Mouse (Mus musculus): ENCODE measurements around the gene Tamm41. TPM values are rescaled to one million over a fixed set of nuclear protein-coding genes. Genes with fewer than 3 reads are reported as not detected.

The Tamm41 gene
- polyA plus RNA-seq, 1 experiment, result 16.8 TPM

- no peak overlapping the region for H3K27ac ChIP-seq (ENCODE audit: insufficient read depth, low read length)
- peaks cover 5% of the 10 kb centered on the region; the same call in 1 of the 2 replicates for H3K4me1 ChIP-seq (ENCODE audit: control insufficient read depth, insufficient read depth, low read length)
- no peak for TF ChIP-seq CTCF (IDR thresholded peaks at IDR 0.05; ENCODE audit: borderline replicate concordance, insufficient read depth, low read length)
- TF ChIP-seq POLR2A (IDR thresholded peaks at IDR 0.05; ENCODE audit: low read depth, low read length), result no peak
- no peak overlapping the region for H3K4me3 ChIP-seq (ENCODE audit: insufficient read depth, low read length)
Measured at GRCm38 (mm10) chr6:115006065-115006464, 31.6 kb downstream of the Tamm41 start.

- H3K27ac ChIP-seq (ENCODE audit: insufficient read depth, low read length), result no peak overlapping the region
- peaks cover 5% of the 10 kb centered on the region; the same call in 1 of the 2 replicates for H3K4me1 ChIP-seq (ENCODE audit: control insufficient read depth, insufficient read depth, low read length)
- TF ChIP-seq POLR2A (IDR thresholded peaks at IDR 0.05; ENCODE audit: low read depth, low read length) (no peak), CTCF (IDR thresholded peaks at IDR 0.05; ENCODE audit: borderline replicate concordance, insufficient read depth, low read length) (no peak)
- H3K4me3 ChIP-seq (ENCODE audit: insufficient read depth, low read length), result no peak overlapping the region
Measured at GRCm38 (mm10) chr6:115005351-115005890, 32.3 kb downstream of the Tamm41 start.

GRCm38 (mm10) chr6:115004636-115005035 lies 33.0 kb downstream of the Tamm41 start:
- Histone ChIP-seq H3K27ac (ENCODE audit: insufficient read depth, low read length) (no peak overlapping the region), H3K4me1 (ENCODE audit: control insufficient read depth, insufficient read depth, low read length) (peaks cover 5% of the 10 kb centered on the region; the same call in 1 of the 2 replicates), H3K4me3 (ENCODE audit: insufficient read depth, low read length) (no peak overlapping the region)
- TF ChIP-seq POLR2A (IDR thresholded peaks at IDR 0.05; ENCODE audit: low read depth, low read length) (no peak), CTCF (IDR thresholded peaks at IDR 0.05; ENCODE audit: borderline replicate concordance, insufficient read depth, low read length) (peak; percentile 19; the same call in 1 of the 2 replicates)

- Histone ChIP-seq H3K4me3 (ENCODE audit: insufficient read depth, low read length) (no peak overlapping the region), H3K27ac (ENCODE audit: insufficient read depth, low read length) (no peak overlapping the region), H3K4me1 (ENCODE audit: control insufficient read depth, insufficient read depth, low read length) (no peaks in the 10 kb centered on the region)
- no peak for TF ChIP-seq POLR2A (IDR thresholded peaks at IDR 0.05; ENCODE audit: low read depth, low read length)
- TF ChIP-seq CTCF (IDR thresholded peaks at IDR 0.05; ENCODE audit: borderline replicate concordance, insufficient read depth, low read length), result no peak
Measured at GRCm38 (mm10) chr6:114998374-114999031, 39.2 kb downstream of the Tamm41 start.

- Histone ChIP-seq H3K27ac (ENCODE audit: insufficient read depth, low read length) (no peak overlapping the region), H3K4me3 (ENCODE audit: insufficient read depth, low read length) (no peak overlapping the region), H3K4me1 (ENCODE audit: control insufficient read depth, insufficient read depth, low read length) (no peaks in the 10 kb centered on the region)
- TF ChIP-seq CTCF (IDR thresholded peaks at IDR 0.05; ENCODE audit: borderline replicate concordance, insufficient read depth, low read length) (no peak), POLR2A (IDR thresholded peaks at IDR 0.05; ENCODE audit: low read depth, low read length) (no peak)
Measured at GRCm38 (mm10) chr6:114997471-114997870, 40.2 kb downstream of the Tamm41 start.

GRCm38 (mm10) chr6:114996910-114997309 lies 40.8 kb downstream of the Tamm41 start:
- H3K4me3 ChIP-seq (ENCODE audit: insufficient read depth, low read length), result no peak overlapping the region
- no peaks in the 10 kb centered on the region for H3K4me1 ChIP-seq (ENCODE audit: control insufficient read depth, insufficient read depth, low read length)
- no peak overlapping the region for H3K27ac ChIP-seq (ENCODE audit: insufficient read depth, low read length)
- TF ChIP-seq CTCF (IDR thresholded peaks at IDR 0.05; ENCODE audit: borderline replicate concordance, insufficient read depth, low read length) (no peak), POLR2A (IDR thresholded peaks at IDR 0.05; ENCODE audit: low read depth, low read length) (no peak)

- no peaks in the 10 kb centered on the region for H3K4me1 ChIP-seq (ENCODE audit: control insufficient read depth, insufficient read depth, low read length)
- H3K4me3 ChIP-seq (ENCODE audit: insufficient read depth, low read length), result no peak overlapping the region
- no peak for TF ChIP-seq POLR2A (IDR thresholded peaks at IDR 0.05; ENCODE audit: low read depth, low read length)
- TF ChIP-seq CTCF (IDR thresholded peaks at IDR 0.05; ENCODE audit: borderline replicate concordance, insufficient read depth, low read length), result no peak
- no peak overlapping the region for H3K27ac ChIP-seq (ENCODE audit: insufficient read depth, low read length)
Measured at GRCm38 (mm10) chr6:114994079-114994478, 43.6 kb downstream of the Tamm41 start.

- Histone ChIP-seq H3K27ac (ENCODE audit: insufficient read depth, low read length) (no peak overlapping the region), H3K4me1 (ENCODE audit: control insufficient read depth, insufficient read depth, low read length) (0 out of 2 replicates have a peak, but pooled peaks cover 3% of the 10 kb centered on the region), H3K4me3 (ENCODE audit: insufficient read depth, low read length) (no peak overlapping the region)
- TF ChIP-seq POLR2A (IDR thresholded peaks at IDR 0.05; ENCODE audit: low read depth, low read length) (no peak), CTCF (IDR thresholded peaks at IDR 0.05; ENCODE audit: borderline replicate concordance, insufficient read depth, low read length) (no peak)
Measured at GRCm38 (mm10) chr6:114993659-114994058, 44.0 kb downstream of the Tamm41 start.

GRCm38 (mm10) chr6:114991909-114992308 lies 45.8 kb downstream of the Tamm41 start:
- H3K4me1 ChIP-seq (ENCODE audit: control insufficient read depth, insufficient read depth, low read length), result 0 out of 2 replicates have a peak, but pooled peaks cover 3% of the 10 kb centered on the region
- no peak overlapping the region for H3K27ac ChIP-seq (ENCODE audit: insufficient read depth, low read length)
- TF ChIP-seq POLR2A (IDR thresholded peaks at IDR 0.05; ENCODE audit: low read depth, low read length) (no peak), CTCF (IDR thresholded peaks at IDR 0.05; ENCODE audit: borderline replicate concordance, insufficient read depth, low read length) (no peak)
- no peak overlapping the region for H3K4me3 ChIP-seq (ENCODE audit: insufficient read depth, low read length)

- H3K27ac ChIP-seq (ENCODE audit: insufficient read depth, low read length), result no peak overlapping the region
- TF ChIP-seq CTCF (IDR thresholded peaks at IDR 0.05; ENCODE audit: borderline replicate concordance, insufficient read depth, low read length) (no peak), POLR2A (IDR thresholded peaks at IDR 0.05; ENCODE audit: low read depth, low read length) (no peak)
- 0 out of 2 replicates have a peak, but pooled peaks cover 3% of the 10 kb centered on the region for H3K4me1 ChIP-seq (ENCODE audit: control insufficient read depth, insufficient read depth, low read length)
- no peak overlapping the region for H3K4me3 ChIP-seq (ENCODE audit: insufficient read depth, low read length)
Measured at GRCm38 (mm10) chr6:114988619-114988980, 49.1 kb downstream of the Tamm41 start.
